Mouse (Mus musculus) adrenal gland, postnatal 25 days (tissue): ENCODE measurements at regions not wholly inside any gene's neighbourhood (a gene's known extent, or its start where the extent isn't known, plus 50 kb on each side); places are given as distances from the start of the nearest gene placed in this dataset.

Experiments used
- DNase-seq: peaks from one replicate; pipeline ENCODE4 v3.0.0; 2021; ENCODE audit warnings: mixed read lengths

DNA sequence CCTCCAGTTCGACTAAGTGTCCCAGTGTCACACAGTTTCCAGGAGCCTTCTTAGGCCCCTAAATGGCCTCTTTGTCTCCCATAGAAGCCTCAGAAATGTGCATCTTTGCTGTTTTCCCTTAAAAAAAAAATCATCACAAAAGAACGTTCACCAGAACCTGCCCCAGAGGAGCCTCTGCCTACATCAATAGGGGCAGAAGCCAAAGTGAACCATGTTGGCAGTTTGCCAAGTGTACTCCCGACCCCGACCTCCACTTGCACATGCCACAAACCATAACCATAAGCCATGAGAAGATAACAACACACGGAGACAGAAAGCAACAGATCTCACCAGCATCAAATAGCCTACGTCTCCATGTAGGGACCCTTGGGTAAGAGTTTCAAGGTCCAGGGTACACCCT lies 388.4 kb downstream of the Nedd1 start:
- DNase-seq: no peak

DNA sequence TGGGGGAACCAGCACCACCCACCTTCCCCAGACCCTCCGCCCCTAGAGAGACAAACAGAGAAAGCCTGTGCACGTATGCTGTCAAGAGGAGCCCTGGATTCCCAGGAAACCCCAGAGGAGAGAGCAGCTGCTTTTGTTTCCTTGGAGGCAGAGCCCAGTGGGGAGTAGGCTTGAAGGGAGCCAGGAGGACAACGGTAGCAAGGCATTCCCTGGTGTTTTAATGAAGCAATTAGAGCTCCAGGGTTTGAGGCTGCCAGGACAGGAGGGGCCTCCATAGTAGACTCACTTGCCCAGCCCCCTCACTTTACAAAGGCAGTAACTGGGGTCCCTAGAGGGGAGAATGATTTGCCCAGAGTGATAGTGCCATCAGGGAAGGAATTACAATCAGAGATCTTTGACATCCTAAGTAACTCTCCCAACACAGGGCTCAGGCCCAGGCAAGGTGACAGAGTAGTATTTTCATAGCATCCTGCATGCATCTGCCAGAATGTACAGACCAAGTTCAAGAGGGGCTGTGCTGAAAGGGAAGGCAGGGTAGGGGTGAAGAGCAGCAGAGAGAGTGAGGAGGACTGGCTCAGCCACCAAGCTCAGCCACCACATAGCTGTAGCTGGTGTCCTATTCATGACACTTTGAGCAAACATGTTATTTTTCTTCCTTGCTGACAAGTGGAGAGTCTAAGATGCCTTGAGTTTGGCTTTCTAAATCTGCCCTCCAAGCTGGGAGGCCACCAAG lies 389.0 kb downstream of the Nedd1 start:
- DNase-seq: no peak

DNA sequence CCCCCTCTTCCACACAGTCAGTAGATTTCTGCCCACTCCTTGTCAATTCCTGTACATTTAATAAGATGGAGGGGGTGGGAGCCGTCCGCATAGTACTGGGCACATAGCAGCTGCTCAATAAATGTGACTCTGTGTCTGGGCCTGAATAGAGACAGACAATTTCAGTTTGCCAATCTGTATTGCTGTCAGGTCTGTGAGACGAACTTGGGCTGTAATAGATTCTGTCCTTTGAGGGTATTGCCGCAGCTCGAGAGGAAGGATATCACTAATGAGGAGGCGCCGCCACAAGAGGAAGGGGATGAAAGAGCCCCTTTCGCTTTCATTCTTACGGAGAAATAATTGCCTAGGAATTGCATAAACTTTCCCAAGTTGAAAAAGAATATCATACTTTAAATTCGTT lies 392.1 kb downstream of the Nedd1 start:
- no peak for DNase-seq

DNA sequence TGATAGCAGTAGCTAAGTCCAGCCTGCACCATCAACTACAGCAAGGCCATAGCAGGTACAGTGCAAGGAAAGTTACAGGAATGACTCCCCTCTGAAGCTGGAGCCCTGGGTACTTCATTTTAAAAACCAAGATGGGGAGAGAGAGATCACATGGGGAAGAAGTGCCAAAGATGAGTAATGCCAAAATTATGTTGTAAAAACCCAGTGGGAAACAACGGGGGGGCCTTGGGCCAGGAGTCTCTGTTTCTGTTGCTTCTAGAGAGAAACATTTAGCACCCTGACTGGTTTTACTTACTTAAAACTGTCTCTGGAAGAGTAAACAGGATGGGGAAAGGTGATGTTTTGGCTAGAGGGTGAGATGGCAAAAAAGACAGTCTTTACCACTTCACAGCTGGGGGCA lies 392.6 kb downstream of the Nedd1 start:
- no peak for DNase-seq

DNA sequence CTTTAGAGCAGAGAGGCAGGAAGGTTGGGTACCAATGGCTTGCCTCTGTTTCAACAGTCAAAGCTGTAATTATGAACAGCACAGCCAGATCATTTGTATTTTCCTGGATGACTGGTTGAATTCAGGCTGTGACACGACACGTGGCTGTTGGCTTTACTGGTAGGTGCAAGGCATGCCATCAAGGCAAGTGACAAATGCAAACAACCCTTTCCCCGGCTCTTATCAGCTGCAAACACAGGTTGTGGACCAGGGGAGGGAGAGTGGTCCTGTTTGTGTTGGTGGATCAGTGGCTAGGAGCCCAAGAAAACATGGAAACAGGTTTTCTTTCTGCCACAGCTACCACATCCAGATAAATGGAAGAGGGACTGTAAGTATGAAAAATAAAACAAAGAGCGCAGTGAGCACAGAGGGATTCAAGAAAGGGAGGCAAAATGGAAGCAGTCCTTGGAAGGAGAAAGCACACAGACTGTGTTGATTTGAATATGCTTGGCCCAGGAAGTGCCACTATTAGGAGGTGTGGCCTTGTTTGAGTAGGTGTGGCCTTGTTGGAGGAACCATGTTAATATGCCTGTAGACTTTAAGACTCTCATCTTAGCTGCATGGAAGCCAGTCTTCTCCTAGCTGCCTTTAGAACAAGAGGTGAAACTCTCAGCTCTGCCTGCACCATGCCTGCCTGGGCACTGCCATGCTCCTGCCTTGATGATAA lies 396.8 kb downstream of the Nedd1 start:
- no peak for DNase-seq

DNA sequence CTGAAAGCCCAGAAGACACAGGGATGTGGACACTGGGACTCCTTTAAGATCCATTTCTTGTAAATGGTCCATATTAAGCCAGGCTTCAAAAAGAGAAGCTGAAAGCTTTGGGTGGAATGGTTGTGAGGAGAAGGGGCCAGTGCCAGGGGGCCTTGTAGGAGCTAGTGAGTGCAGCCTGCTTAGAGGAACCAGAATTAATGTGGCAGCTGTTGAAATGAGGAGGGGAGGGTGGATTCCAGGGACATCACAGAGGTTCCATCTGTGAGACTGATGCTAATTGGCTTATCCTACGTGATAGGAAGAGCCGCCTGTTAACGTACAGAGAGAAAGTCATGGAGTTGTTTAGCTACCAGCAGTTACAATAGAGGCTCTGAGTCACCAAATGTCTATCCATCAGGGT lies 407.6 kb downstream of the Nedd1 start:
- no peak for DNase-seq

DNA sequence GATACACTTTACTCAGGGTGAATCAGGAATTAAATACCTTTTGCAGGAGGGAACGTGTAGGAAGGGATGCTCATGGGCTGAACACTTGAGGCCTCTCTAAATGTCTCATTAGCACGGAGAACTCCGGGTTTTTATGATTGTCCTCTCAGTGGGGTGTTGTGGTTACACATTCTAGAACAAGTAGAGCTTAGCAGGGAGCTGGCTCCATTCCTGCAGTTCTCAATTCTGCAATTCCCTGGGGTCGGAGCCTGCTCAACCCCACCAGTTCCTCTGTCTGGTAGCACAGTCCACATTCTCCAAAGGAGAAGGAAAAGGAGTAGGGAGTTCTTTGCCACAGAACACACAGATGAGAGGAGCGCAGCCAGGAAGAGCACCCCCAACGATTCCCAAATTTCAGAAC lies 409.9 kb downstream of the Nedd1 start:
- no peak for DNase-seq

DNA sequence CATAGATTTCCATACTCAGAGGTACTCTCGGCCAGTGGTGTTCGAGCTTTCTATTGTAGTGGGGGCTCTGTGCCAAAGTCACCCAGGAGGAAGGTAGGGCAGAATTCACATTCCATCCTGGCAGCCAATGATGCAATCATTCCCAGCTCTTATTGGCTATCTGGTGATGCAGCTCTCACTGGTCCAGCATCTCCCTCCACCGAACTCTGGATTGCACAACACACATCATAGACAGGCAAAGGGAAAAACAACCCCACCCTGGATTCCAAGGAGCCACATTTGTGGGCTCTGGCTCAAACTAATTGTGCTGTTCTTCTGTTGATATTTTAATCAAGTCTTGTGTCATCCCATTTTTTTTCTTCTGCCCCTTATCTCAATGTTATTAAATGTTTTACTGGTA lies 413.6 kb downstream of the Nedd1 start:
- no peak for DNase-seq

DNA sequence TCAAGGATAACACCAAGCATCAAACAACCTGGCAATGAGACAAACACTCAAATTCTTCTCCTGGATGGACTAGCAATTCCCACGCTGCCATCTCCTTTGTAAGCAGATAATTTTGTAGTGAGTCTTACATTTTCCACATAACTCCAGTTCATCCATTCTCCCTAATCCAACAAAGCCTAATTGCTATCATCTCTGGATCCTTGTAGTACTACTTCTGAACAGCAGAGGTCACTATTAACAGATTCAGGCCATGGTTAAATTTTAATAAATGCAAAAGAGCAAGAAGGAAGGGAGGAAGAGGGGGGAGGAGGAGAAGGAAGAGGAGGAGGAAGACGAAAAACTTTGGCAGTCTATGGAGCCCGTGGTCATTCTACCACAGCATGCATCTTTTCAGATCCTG lies 414.4 kb downstream of the Nedd1 start:
- no peak for DNase-seq

DNA sequence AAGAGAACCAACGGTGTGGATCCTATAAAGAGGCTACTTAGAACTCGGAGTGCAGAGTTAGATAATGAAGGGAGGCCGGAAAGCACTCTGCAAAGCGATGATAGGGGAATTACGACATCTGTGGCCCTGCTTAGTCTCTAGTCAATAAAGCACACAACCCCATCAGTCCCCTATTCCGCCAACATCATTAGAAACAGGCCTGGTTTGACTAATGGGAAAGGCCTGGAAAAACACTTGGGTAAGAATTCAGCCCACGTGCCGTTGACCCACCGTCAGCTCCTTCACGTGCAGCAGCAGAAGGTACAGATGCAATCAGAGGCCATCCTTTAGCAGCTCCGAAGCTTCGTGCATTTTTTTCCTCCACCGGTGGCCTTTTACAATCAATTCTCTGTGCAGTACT lies 423.5 kb downstream of the Nedd1 start:
- no peak for DNase-seq

DNA sequence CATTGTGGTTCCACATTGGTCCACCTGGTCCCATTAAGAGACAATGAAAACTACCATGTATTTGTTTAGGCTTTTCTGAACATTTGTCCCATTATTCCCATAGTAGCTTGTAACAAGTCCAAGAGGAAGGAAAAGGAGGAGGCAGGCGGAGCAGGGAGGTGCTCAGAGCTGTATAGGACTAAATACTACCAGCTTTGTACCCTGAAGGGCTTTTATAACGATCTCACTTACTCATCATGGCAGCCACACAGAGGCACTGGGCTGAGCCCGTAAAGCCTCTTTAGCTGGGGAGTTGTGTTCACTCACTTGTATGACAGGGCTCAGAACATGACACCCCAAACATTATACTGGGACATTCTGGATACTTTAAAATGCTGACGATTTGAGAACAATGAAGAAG lies 425.4 kb downstream of the Nedd1 start:
- no peak for DNase-seq

DNA sequence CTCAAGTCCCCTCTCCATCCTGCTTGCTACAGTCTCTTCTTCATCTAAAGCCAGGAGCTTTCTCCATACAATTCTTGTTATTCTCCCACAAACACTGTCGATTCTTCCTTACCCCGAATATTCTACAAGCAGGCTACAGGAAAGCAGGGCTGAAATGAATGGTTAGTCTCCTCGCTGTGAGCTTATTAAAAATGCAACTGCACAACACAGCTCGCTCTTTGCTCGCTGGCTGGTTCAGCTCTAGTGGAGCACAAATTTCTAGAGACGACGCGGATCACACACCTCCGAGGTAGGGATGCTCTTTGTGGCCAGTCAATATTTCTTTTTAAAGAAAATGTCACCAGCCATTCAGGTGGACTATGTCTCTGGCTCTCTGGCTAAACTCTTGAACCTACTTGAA lies 425.9 kb downstream of the Nedd1 start:
- no peak for DNase-seq

DNA sequence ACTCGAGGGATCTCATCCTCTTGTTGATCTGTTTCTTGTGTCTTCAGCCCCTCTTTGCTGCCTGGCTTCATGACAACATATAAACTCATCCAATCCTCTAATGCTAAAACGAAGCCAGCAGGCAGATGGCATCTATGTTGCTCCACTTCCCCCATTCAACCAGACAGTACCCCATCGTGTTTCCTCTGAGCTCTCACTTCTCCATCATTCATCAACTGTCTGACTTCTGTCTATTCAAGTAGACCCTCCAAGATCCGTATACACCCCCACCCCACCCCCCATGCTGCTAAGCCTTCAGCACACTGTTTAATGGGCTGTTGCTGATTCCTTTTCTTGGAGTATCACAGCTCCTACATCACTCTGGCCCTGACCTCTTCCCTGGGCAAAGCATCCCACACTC lies 429.0 kb downstream of the Nedd1 start:
- no peak for DNase-seq

DNA sequence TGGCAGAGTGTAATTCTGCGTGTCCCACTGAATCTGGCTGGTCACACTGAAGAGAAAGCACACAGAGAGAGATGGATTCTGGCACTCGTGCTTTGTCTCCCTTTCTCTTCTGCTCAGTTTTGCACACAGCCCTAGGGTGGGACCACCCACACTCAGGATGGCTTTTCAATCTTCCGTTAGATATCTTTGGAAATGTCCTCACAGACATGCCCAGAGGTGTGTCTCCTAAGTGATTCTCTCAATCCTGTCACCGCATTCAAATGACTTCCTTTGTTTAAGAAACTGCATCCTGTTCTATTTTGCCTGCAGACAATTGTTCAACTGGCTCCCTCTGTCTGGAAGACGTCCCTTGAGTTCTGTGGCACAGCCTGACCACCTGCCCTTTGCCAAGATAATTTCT lies 433.0 kb downstream of the Nedd1 start:
- DNase-seq: no peak

DNA sequence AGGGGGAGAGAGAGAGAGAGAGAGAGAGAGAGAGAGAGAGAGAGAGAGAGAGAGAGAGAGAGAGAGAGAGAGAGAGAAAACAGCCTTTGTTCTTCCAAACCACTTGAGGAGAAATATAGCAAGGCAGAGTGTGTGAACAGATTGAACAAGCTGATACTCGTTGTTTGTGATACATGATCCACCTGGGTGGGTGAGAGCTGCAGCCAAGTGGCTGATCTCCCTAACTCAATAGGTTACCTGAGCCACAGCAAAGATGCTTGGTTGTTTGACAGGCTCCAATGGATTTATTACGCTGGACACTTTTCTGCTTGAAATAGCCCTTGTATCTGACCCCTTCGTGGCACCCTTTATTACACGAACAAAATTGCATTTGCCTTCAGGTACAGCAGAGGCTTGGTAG lies 438.0 kb downstream of the Nedd1 start:
- no peak for DNase-seq

DNA sequence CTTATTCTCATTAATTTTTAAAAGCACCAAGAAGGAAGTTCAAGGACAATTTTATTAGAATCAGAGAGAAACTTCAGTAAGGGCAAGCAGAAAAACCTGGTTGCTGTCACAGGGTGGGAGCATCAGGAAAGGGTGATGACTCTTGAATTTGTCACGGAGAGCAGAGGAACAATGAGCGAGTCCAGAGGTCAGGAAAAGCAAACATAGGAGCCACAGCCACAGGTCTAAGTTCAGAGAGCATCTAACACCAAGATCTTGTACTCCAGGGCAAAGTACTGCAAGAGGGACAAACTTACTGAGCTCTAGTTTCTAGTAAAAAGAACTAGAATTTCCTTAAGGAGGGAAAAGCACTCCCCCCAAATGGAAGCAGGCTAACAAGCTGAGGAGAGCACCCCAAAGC lies 444.2 kb downstream of the Nedd1 start:
- DNase-seq: no peak

DNA sequence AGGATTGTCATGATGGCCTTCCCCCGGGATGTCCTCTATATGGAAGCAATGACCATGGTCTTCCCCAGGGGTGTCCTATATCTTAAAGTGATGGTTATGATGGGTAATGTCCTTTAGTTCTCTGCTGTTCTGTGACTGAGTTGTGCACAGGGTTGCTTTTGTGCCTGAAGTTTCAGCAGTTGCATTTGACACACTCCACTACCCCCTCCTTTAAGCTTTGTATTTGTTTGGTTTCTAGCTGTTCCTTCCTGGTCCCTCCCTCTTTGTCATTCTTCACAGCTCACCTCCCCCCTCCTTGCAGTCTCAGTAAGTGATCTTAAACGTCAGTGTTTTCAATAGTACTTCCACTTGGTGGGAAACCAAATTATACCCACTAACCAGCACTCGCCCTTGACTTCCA lies 464.4 kb downstream of the Nedd1 start:
- no peak for DNase-seq

DNA sequence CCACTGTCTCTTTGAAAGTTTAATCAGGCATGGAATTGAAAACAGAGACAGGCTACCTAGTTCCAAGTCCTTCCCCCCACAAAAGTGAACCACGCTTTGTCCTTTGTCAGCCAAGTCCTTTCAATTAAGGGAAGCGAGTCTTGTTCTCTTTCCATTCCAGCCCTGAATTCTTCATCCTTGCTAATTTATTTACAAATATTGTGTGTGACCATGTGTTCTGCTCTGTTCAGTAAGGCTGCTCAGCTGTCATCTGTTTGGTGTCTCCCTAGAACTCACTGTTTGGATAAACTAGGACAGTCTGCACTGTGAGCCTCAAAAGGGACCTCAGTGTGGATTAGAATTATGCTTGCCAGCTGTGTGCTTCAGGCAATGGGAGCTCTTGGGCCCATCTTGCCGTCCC lies 473.6 kb downstream of the Nedd1 start:
- DNase-seq: no peak

DNA sequence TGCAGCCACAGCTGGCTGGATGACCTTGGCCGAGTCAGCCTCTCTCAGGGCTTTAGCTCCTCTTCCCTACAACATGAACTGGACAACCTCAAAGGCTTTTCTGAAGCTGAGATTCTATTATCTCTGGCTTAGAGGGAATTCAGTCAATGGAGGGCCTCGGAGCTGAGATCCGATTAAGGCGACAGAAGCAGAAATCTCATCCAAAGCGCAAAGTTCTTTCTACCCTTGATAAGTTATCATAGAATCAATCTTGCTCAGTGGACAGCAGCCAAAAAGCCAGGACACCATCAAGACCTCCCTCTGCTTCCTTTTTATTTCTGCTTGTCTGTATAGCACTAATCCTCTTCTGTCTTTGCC lies 474.8 kb downstream of the Nedd1 start:
- DNase-seq: no peak

DNA sequence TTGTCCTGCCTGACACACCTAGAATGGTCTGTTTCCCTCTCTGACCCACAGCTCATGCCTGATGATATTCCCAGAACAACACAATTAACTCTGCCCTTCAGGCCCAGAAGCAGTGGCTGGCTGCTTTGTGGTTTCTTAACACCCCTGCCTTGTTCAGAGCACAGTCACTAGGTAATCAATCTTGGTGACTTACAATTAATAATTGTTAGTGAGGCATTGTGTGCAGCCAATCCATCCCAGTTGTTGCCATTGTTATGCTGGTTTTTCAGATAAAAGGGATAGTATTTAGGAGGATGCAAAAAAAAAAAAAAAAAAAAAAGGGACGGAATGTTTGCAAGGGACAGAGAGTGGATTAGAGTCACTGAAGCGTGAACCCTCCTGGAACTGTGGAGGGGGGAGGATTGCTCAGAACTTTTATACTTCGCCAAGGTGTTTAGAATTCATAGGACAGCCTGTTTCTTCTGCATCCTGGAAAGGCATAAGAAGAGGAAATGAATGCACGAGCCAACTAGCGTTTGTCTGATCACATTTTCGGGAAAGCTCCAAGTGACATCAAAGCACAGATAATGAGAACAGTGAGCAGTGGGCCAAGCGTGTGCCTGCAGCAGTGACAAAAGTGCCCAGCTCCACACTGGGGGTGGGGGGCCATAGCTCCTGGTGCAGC lies 475.3 kb downstream of the Nedd1 start:
- DNase-seq: no peak

DNA sequence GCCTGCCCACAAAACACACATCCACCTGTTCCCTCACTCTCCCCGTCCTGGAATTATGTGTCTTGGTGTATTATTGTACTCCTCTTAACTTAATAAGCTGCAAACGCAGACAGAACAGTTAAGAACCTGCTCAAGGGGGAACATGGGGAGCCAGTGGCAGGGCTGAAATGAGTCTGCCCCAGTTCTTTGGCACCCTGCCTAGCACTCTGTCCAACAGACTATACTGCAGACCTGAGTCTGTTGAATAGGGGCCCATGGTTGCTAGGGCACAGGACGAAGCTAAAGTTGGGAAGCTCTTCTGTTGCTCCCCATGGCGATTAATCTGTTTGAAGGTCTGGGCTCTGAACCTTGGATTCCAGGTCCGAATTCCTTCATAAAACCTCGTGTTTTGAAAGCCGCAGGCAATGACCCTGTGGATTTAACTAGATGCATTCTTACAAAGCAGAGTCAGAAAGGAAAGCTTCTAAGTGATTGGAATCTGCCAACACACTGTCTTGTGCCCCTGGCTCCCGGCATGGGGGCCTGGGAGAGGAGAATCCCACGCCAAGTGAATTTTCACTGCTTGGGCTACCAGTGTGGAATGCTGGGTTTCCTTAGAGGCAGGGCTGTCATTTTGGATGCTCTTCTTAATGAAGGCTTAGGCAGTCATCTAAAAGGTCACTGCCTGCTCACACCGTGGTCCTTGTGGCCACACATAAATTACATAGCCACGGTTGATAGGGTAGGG lies 479.3 kb downstream of the Nedd1 start:
- DNase-seq: peak; percentile 7

DNA sequence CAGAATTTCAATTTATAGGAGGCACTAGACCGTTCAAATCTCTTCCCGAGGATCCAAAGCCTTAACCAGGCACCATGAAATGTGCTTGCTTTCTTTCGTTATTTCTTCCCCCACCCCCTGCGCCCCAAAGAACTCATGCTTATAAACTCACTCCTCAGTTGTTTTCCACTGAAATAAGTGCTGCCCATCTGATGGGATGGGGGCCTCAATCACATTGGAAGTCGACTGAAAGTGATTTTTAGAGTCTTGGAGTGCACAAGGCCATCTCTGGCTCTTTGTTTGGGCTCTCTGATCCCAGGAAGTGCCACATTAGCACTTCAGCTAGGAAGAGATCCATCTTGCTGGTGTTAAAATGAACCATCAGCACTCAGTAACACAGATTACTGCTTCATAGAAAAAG lies 484.3 kb downstream of the Nedd1 start:
- no peak for DNase-seq

DNA sequence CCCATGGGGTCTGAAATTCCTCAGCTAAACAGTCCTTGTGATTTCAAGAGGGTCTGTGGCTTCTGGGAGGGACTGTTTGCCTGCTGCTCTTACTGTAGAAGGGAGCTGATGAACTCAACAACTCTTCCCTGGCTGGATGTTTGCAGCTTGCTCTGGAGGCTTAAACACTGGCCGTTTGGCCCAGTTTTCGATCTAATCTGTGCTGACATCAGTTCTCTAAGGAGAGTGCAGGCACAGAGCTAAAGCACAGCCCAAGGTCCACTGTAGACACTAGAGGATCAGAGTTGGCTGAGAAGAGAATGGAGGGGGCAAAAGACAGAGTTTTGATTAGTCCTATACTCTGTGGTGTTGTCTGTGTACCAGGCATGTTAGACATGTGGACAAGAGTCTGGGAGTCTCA lies 490.1 kb downstream of the Nedd1 start:
- DNase-seq: no peak
